ENCODE assay signal across 22 mouse cellular contexts in genomic region chrX:99416160-99416858, GRCm38 (mm10). TPM values are rescaled to one million over a fixed set of nuclear protein-coding genes. Genes with fewer than 3 reads are reported as not detected.
DNase-seq lines count a peak whose midpoint lies in the region; ATAC-seq and TF ChIP-seq lines count a peak whose summit lies in the region.
"Had no signal": no experiment of that assay in that cellular context is flagged by ENCODE, and none has a peak within 500 bp of the region (broad histone marks: within the 10 kb centered on the region; RNA-seq: fewer than 3 reads in every experiment).

No protein-coding gene starts in this region.

- H3K9me3 ChIP-seq in megakaryocyte, embryonic 14.5 days: peaks cover 7% of the 10 kb centered on the region; the same call in 1 of the 2 replicates
- H3K9me3 ChIP-seq in liver, embryonic 12.5 days (replicated peaks): no peaks in the 10 kb centered on the region
- no peaks in the 10 kb centered on the region for H3K9me3 ChIP-seq in forebrain, postnatal 0 days (ENCODE audit: low read length)
- H3K9me3 ChIP-seq in neural tube, embryonic 15.5 days (replicated peaks): no peaks in the 10 kb centered on the region
- no peaks in the 10 kb centered on the region for H3K9me3 ChIP-seq in forebrain, embryonic 10.5 days
- H3K9me3 ChIP-seq: embryonic facial prominence, embryonic 12.5 days; forebrain, embryonic 15.5 days; heart, embryonic 15.5 days; hindbrain, embryonic 15.5 days; liver, embryonic 15.5 days; midbrain, embryonic 13.5 days had no signal

- TF ChIP-seq CTCF in forebrain, postnatal 0 days (IDR thresholded peaks at IDR 0.05; ENCODE audit: low read depth): no peak

- ATAC-seq in megakaryocyte, adult 5-6 weeks (ENCODE audit: poor library complexity, severe bottlenecking): no peak
- peak; percentile 52; the same call in 1 of the 2 replicates for ATAC-seq in common myeloid progenitor, adult 5-6 weeks (replicated peaks; ENCODE audit: low read depth, poor library complexity, severe bottlenecking)
- peak; percentile 81 for ATAC-seq in liver, embryonic 12.5 days
- no peak for ATAC-seq in forebrain, postnatal 0 days
- no peak for ATAC-seq in neural tube, embryonic 15.5 days (ENCODE audit: low FRiP score)
- ATAC-seq: forebrain, embryonic 15.5 days; lung, postnatal 0 days; midbrain, embryonic 13.5 days had no signal

- no peak overlapping the region for H3K27ac ChIP-seq in liver, embryonic 12.5 days
- H3K27ac ChIP-seq in forebrain, postnatal 0 days (ENCODE audit: low read depth, low read length): no peak overlapping the region
- H3K27ac ChIP-seq in neural tube, embryonic 15.5 days (replicated peaks): no peak overlapping the region
- no peak overlapping the region for H3K27ac ChIP-seq in forebrain, embryonic 10.5 days
- H3K27ac ChIP-seq: embryonic facial prominence, embryonic 12.5 days; forebrain, embryonic 15.5 days; heart, embryonic 15.5 days; hindbrain, embryonic 15.5 days; liver, embryonic 15.5 days; macrophage; midbrain, embryonic 13.5 days had no signal

- H3K4me3 ChIP-seq in megakaryocyte, embryonic 14.5 days (replicated peaks): peak overlapping the region; percentile 65
- no peak overlapping the region for H3K4me3 ChIP-seq in liver, embryonic 12.5 days
- H3K4me3 ChIP-seq in forebrain, postnatal 0 days (ENCODE audit: low read depth, low read length): no peak overlapping the region
- no peak overlapping the region for H3K4me3 ChIP-seq in neural tube, embryonic 15.5 days (replicated peaks)
- H3K4me3 ChIP-seq in forebrain, embryonic 10.5 days: no peak overlapping the region
- H3K4me3 ChIP-seq: embryonic facial prominence, embryonic 12.5 days; forebrain, embryonic 15.5 days; heart, embryonic 15.5 days; hindbrain, embryonic 15.5 days; liver, embryonic 15.5 days; midbrain, embryonic 13.5 days had no signal

- DNase-seq in forebrain, postnatal 0 days: no peak
- DNase-seq in forebrain, embryonic 10.5 days (ENCODE audit: extremely low spot score, low spot score): no peak
- DNase-seq: cerebellum, adult 11 months; cerebellum, postnatal 10 days; gastrocnemius, postnatal 25 days; heart, postnatal 4 days; kidney, adult 2 months; kidney, postnatal 14 days; right cerebral cortex, postnatal 25 days had no signal

- H3K4me2 ChIP-seq in liver, embryonic 12.5 days: no peak overlapping the region
- no peak overlapping the region for H3K4me2 ChIP-seq in forebrain, postnatal 0 days (ENCODE audit: low read depth)
- H3K4me2 ChIP-seq in neural tube, embryonic 15.5 days: no peak overlapping the region
- H3K4me2 ChIP-seq: embryonic facial prominence, embryonic 12.5 days; forebrain, embryonic 15.5 days; heart, embryonic 15.5 days; hindbrain, embryonic 15.5 days; liver, embryonic 15.5 days; midbrain, embryonic 13.5 days had no signal

- peaks cover 66% of the 10 kb centered on the region for H3K27me3 ChIP-seq in megakaryocyte, embryonic 14.5 days (replicated peaks)
- peaks cover 46% of the 10 kb centered on the region for H3K27me3 ChIP-seq in liver, embryonic 12.5 days (replicated peaks)
- H3K27me3 ChIP-seq in forebrain, postnatal 0 days (ENCODE audit: insufficient read depth, low read length): no peaks in the 10 kb centered on the region
- H3K27me3 ChIP-seq in neural tube, embryonic 15.5 days (replicated peaks): peaks cover 46% of the 10 kb centered on the region; the same call in 1 of the 2 replicates
- H3K27me3 ChIP-seq in forebrain, embryonic 10.5 days (ENCODE audit: poor library complexity, severe bottlenecking): peaks cover 100% of the 10 kb centered on the region
- H3K27me3 ChIP-seq: forebrain, embryonic 15.5 days had no signal

- no peaks in the 10 kb centered on the region for H3K36me3 ChIP-seq in megakaryocyte, embryonic 14.5 days (replicated peaks; ENCODE audit: low read length)
- H3K36me3 ChIP-seq in liver, embryonic 12.5 days: no peaks in the 10 kb centered on the region
- H3K36me3 ChIP-seq in forebrain, postnatal 0 days (ENCODE audit: insufficient read depth): no peaks in the 10 kb centered on the region
- no peaks in the 10 kb centered on the region for H3K36me3 ChIP-seq in neural tube, embryonic 15.5 days
- no peaks in the 10 kb centered on the region for H3K36me3 ChIP-seq in forebrain, embryonic 10.5 days (replicated peaks)
- H3K36me3 ChIP-seq: embryonic facial prominence, embryonic 12.5 days; forebrain, embryonic 15.5 days; heart, embryonic 15.5 days; hindbrain, embryonic 15.5 days; liver, embryonic 15.5 days; midbrain, embryonic 13.5 days had no signal

- H3K4me1 ChIP-seq in megakaryocyte, embryonic 14.5 days: peaks cover 5% of the 10 kb centered on the region
- peaks cover 7% of the 10 kb centered on the region; the same call in 1 of the 2 replicates for H3K4me1 ChIP-seq in liver, embryonic 12.5 days
- no peaks in the 10 kb centered on the region for H3K4me1 ChIP-seq in forebrain, postnatal 0 days (ENCODE audit: insufficient read depth)
- no peaks in the 10 kb centered on the region for H3K4me1 ChIP-seq in neural tube, embryonic 15.5 days
- H3K4me1 ChIP-seq in forebrain, embryonic 10.5 days: peaks cover 28% of the 10 kb centered on the region
- H3K4me1 ChIP-seq: forebrain, embryonic 15.5 days; hindbrain, embryonic 15.5 days; liver, embryonic 15.5 days; midbrain, embryonic 13.5 days had no signal

- H3K9ac ChIP-seq in liver, embryonic 12.5 days: no peak overlapping the region
- H3K9ac ChIP-seq in forebrain, postnatal 0 days: no peak overlapping the region
- H3K9ac ChIP-seq in neural tube, embryonic 15.5 days (replicated peaks): no peak overlapping the region
- H3K9ac ChIP-seq: embryonic facial prominence, embryonic 12.5 days; forebrain, embryonic 15.5 days; heart, embryonic 15.5 days; hindbrain, embryonic 15.5 days; liver, embryonic 15.5 days; midbrain, embryonic 13.5 days had no signal

- 25% methylated on average over 2 of the region's 3 CpGs for WGBS in liver, embryonic 12.5 days (ENCODE audit: insufficient replicate concordance)
- WGBS in forebrain, postnatal 0 days: 44% methylated on average over 2 of the region's 3 CpGs
- 62% methylated on average over 3 of the region's 3 CpGs for WGBS in neural tube, embryonic 15.5 days
- WGBS in forebrain, embryonic 10.5 days: 35% methylated on average over 3 of the region's 3 CpGs

RNA-seq across cellular contexts. Expression of gene Pja1, which starts 54.8 kb away (rescaled TPM):
- 4.4 and 18.7 TPM in 2 replicates for polyA plus RNA-seq in megakaryocyte, embryonic 14.5 days (2012; ENCODE audit: insufficient read depth, low replicate concordance)
- 5.8 and 7.7 TPM in 2 replicates for total RNA-seq in megakaryocyte, adult 5-6 weeks (2015)
- total RNA-seq in megakaryocyte, adult 5-6 weeks (2017): 13.6 and 20.4 TPM in 2 replicates
- total RNA-seq in common myeloid progenitor, adult 5-6 weeks (2017): 34.7 and 43.5 TPM in 2 replicates
- 45.7 and 46.9 TPM in 2 replicates for polyA plus RNA-seq in liver, embryonic 12.5 days (2016; fragmentation: Nextera tagmentation; extraction: Ambion mirVana)
- 270 and 285 TPM in 2 replicates for total RNA-seq in forebrain, postnatal 0 days (2014; rRNA removed)
- polyA plus RNA-seq in forebrain, postnatal 0 days (2015; fragmentation: Nextera tagmentation; extraction: Ambion mirVana): 378 and 395 TPM in 2 replicates
- polyA plus RNA-seq in neural tube, embryonic 15.5 days (2015; fragmentation: Nextera tagmentation; extraction: Ambion mirVana): 313 and 347 TPM in 2 replicates
- polyA plus RNA-seq in forebrain, embryonic 10.5 days (2016; fragmentation: Nextera tagmentation; extraction: Ambion mirVana): 209 and 217 TPM in 2 replicates

Comparison
In these comparisons a context has a peak if more than half of its experiments do, and no peak if none do; other contexts are left out.
1. ATAC-seq: peak in common myeloid progenitor, adult 5-6 weeks (single experiment) and liver, embryonic 12.5 days (single experiment); none in megakaryocyte, adult 5-6 weeks (single experiment), forebrain, postnatal 0 days (single experiment) and neural tube, embryonic 15.5 days (single experiment).